Mouse (Mus musculus): Measurements from ENCODE around the gene Dcakd.

DNA sequence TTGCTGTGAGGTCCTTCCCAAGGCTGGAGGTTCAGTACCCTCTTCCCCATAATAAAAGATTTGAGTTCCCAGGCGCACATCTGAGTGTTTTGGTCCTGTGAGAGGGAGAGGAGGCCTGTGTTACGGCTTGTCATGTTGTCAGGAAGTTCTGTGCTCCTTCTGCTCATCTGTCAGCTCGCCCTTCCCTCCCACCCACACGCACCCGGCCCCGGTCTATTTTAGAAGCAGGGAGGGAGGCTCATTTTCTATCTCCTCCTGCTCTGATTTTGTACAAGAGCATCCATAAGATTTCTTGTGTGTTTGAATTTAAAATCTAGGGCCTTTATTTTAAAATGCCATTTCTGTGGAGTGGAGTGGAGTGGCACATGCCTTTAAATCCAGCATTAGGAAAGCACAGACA lies 9.9 kb upstream of the Dcakd start:
- no peak for TF ChIP-seq CTCF (IDR thresholded peaks at IDR 0.05; ENCODE audit: borderline replicate concordance, insufficient read depth, low read depth, low read length)
- no peak for TF ChIP-seq POLR2A (IDR thresholded peaks at IDR 0.05; ENCODE audit: borderline replicate concordance, insufficient read depth, low read length)

Measured in cerebellum, adult 2 months (tissue).